Mouse (Mus musculus): ENCODE measurements at regions not wholly inside any gene's neighbourhood (a gene's known extent, or its start where the extent isn't known, plus 50 kb on each side); places are given as distances from the start of the nearest gene placed in this dataset.

DNA sequence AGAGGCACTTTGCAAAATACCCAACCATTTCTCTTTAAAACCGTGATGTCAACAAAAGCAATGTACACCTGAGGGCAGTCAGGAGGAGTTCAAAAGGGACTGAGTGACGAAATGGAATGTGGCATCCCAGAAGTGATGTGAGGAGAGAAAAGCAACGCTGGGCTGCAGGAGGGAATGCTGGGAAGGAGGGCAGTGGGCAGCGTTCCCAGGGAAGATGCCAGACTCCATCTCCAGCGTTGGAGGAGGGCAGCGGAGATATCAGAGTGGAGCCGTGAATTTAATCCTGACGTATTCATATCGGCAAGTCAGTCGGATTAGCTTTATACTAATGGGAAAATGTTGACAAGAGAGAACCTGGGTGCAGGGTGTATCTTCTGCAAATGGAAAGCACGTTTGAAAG is 161.7 kb downstream of the Tmem38b start:
- TF ChIP-seq CEBPB (IDR thresholded peaks at IDR 0.05; ENCODE audit: low read depth), result no peak
- Histone ChIP-seq H3K36me3 (ENCODE audit: control insufficient read depth, insufficient read depth) (no peaks in the 10 kb centered on the region), H3K4me3 (ENCODE audit: insufficient read depth, poor library complexity, severe bottlenecking) (no peak overlapping the region), H3ac (ENCODE audit: control insufficient read depth, insufficient read length, low read depth) (no peak overlapping the region), H3K79me3 (ENCODE audit: low read depth) (no peaks in the 10 kb centered on the region), H3K79me2 (ENCODE audit: control insufficient read depth, insufficient read depth) (no peaks in the 10 kb centered on the region), H3K27me3 (ENCODE audit: control insufficient read depth, insufficient read depth, insufficient read length) (no peaks in the 10 kb centered on the region)

DNA sequence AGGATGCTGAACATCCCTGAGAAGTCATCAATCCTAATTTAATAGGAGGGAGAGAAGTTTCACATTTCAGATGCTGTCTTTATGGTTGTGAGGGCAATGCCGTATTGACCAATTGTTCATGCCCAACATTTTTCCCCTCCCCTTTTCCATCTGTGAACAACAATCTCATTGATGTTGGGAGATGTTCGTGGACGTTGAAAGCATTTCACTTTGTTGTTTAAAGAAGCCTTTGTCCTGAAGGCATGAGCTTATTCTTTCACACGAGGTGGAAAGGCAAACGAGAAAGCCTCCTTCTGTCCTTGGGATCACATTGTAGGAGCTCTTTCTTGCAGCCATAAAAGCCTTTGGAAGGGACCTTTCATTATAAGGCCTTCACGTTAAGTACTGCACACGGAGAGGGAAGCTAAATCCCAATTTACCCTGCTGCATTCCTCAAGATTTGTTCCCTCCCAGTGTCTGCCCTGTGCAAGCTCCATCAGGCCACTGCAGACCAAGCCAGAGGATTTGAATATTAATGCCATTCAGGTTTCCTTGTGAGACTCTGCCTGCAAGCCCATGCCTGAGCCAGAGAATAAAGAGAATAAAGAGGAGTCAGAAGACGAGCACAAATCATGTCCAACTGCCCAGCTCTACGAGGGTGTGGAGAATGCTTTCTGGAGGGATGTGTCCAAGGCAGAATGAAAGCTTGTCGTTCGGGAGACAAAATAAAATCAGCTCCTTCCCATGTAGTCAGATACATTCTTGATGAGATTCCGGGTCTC is 195.4 kb downstream of the Tmem38b start:
- TF ChIP-seq CEBPB (IDR thresholded peaks at IDR 0.05; ENCODE audit: low read depth) (no peak), CTCF (IDR thresholded peaks at IDR 0.05; ENCODE audit: control insufficient read depth, insufficient read depth, insufficient read length) (no peak), MAX (IDR thresholded peaks at IDR 0.05) (no peak), MYOG (IDR thresholded peaks at IDR 0.05; ENCODE audit: control insufficient read depth, extremely low read depth, insufficient read length) (no peak), FOSL1 (IDR thresholded peaks at IDR 0.05; ENCODE audit: insufficient read depth, low read length, poor library complexity, severe bottlenecking) (no peak), USF1 (IDR thresholded peaks at IDR 0.05; ENCODE audit: low read depth) (no peak), MYOD1 (IDR thresholded peaks at IDR 0.05; ENCODE audit: control insufficient read depth, insufficient read length, low read depth) (no peak)
- no peak overlapping the region for H3K4me3 ChIP-seq (ENCODE audit: insufficient read depth, poor library complexity, severe bottlenecking)

DNA sequence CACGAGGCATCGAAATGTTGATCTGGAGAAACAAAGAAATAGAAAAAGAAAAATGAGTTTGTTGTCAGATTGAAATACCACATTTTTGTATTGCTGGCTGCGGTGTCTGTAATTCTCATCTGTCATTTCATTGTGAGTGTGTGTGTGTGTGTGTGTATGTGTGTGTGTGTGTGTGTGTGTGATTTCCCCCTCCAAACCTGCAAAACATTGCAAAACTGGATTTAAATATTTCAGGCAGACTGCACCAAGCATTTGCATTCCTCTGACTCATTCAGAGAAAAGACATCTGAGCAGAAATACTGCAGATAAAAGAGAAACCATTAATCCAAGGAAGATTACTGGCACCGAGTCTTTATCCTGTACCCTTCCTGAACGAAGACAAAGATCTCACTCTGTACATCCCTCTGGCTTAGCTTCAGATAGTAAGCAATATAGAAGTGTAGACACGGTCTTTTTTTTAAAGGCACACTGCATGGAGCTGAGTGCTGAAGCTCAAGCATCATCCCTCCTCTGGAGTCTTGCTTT is 196.1 kb downstream of the Tmem38b start:
- no peak overlapping the region for H3K4me3 ChIP-seq (ENCODE audit: insufficient read depth, poor library complexity, severe bottlenecking)
- TF ChIP-seq MAX (IDR thresholded peaks at IDR 0.05) (no peak), MYOG (IDR thresholded peaks at IDR 0.05; ENCODE audit: control insufficient read depth, extremely low read depth, insufficient read length) (no peak)
- H3K36me3 ChIP-seq (ENCODE audit: control insufficient read depth, insufficient read depth), result no peaks in the 10 kb centered on the region
- no peaks in the 10 kb centered on the region for H3K27me3 ChIP-seq (ENCODE audit: control insufficient read depth, insufficient read depth, insufficient read length)
- H3K79me2 ChIP-seq (ENCODE audit: control insufficient read depth, insufficient read depth), result no peaks in the 10 kb centered on the region
- H3ac ChIP-seq (ENCODE audit: control insufficient read depth, insufficient read length, low read depth), result no peak overlapping the region
- no peaks in the 10 kb centered on the region for H3K79me3 ChIP-seq (ENCODE audit: low read depth)

More for the DNA sequence above, 195.4 kb downstream of the Tmem38b start:
- Histone ChIP-seq H3K36me3 (ENCODE audit: control insufficient read depth, insufficient read depth) (no peaks in the 10 kb centered on the region), H3ac (ENCODE audit: control insufficient read depth, insufficient read length, low read depth) (no peak overlapping the region), H3K79me3 (ENCODE audit: low read depth) (no peaks in the 10 kb centered on the region), H3K27me3 (ENCODE audit: control insufficient read depth, insufficient read depth, insufficient read length) (no peaks in the 10 kb centered on the region), H3K79me2 (ENCODE audit: control insufficient read depth, insufficient read depth) (no peaks in the 10 kb centered on the region)

DNA sequence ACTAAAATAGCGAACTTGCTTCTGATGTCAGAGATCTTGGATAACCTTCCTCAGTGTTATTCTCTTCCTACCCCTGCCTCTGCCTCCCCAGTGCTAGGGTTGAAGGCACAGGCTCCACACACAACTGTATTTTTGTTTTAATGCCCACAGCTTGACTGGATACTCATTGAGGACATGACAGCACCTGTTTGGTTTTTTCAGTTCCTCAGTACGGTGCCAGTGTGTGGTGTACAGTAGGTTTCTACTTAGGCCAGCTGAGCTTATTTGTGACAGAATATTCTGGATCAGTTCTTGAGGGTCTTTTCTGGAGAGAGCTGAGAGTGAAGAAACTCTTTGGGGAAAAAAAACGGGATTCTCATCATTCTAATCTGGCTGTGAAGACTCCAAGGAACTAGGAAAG is 201.1 kb downstream of the Tmem38b start:
- Histone ChIP-seq H3K4me3 (ENCODE audit: insufficient read depth, poor library complexity, severe bottlenecking) (no peak overlapping the region), H3K79me2 (ENCODE audit: control insufficient read depth, insufficient read depth) (no peaks in the 10 kb centered on the region), H3K36me3 (ENCODE audit: control insufficient read depth, insufficient read depth) (no peaks in the 10 kb centered on the region), H3K27me3 (ENCODE audit: control insufficient read depth, insufficient read depth, insufficient read length) (no peaks in the 10 kb centered on the region), H3K79me3 (ENCODE audit: low read depth) (no peaks in the 10 kb centered on the region), H3ac (ENCODE audit: control insufficient read depth, insufficient read length, low read depth) (no peak overlapping the region)
- TF ChIP-seq CEBPB (IDR thresholded peaks at IDR 0.05; ENCODE audit: low read depth) (no peak), USF1 (IDR thresholded peaks at IDR 0.05; ENCODE audit: low read depth) (no peak), MYOD1 (IDR thresholded peaks at IDR 0.05; ENCODE audit: control insufficient read depth, insufficient read length, low read depth) (no peak), FOSL1 (IDR thresholded peaks at IDR 0.05; ENCODE audit: insufficient read depth, low read length, poor library complexity, severe bottlenecking) (no peak), MAX (IDR thresholded peaks at IDR 0.05) (no peak), CTCF (IDR thresholded peaks at IDR 0.05; ENCODE audit: control insufficient read depth, insufficient read depth, insufficient read length) (no peak), MYOG (IDR thresholded peaks at IDR 0.05; ENCODE audit: control insufficient read depth, extremely low read depth, insufficient read length) (no peak)

DNA sequence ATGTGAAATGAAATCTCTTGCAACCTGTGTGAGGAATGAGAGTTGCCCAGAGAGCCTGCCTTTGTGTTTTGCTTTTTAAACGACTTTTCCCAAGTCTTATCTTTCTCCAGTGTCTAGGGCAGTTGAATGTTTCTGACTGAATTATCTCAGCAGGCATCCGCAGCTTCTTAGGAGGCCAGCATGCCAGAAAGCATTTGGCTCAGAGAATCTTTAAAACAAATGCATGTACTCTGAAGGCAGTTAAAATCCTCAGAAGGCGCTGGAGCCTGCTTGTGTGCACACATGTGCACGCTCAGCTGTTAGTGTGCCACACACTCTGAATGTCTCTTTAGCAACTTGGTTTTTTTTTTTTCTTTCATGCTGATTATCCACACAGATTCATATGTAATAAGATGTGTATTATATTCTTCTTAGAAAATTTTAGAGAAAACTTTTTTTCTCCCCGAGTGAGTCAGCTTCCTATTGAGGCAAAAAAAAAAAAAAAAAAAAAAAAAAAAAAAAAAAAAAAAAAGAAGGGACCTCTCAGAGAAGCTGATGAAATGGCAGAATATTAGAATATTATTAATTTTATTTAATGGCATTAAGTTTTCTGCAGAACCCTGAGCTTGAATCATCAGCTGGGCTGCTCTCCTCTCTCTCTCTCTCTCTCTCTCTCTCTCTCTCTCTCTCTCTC is 201.9 kb downstream of the Tmem38b start:
- Histone ChIP-seq H3K27me3 (ENCODE audit: control insufficient read depth, insufficient read depth, insufficient read length) (no peaks in the 10 kb centered on the region), H3ac (ENCODE audit: control insufficient read depth, insufficient read length, low read depth) (no peak overlapping the region), H3K79me2 (ENCODE audit: control insufficient read depth, insufficient read depth) (no peaks in the 10 kb centered on the region), H3K79me3 (ENCODE audit: low read depth) (no peaks in the 10 kb centered on the region), H3K36me3 (ENCODE audit: control insufficient read depth, insufficient read depth) (no peaks in the 10 kb centered on the region), H3K4me3 (ENCODE audit: insufficient read depth, poor library complexity, severe bottlenecking) (no peak overlapping the region)
- TF ChIP-seq CTCF (IDR thresholded peaks at IDR 0.05; ENCODE audit: control insufficient read depth, insufficient read depth, insufficient read length), result no peak
- no peak for TF ChIP-seq MAX (IDR thresholded peaks at IDR 0.05)
- no peak for TF ChIP-seq FOSL1 (IDR thresholded peaks at IDR 0.05; ENCODE audit: insufficient read depth, low read length, poor library complexity, severe bottlenecking)
- TF ChIP-seq MYOG (IDR thresholded peaks at IDR 0.05; ENCODE audit: control insufficient read depth, extremely low read depth, insufficient read length), result no peak
- no peak for TF ChIP-seq USF1 (IDR thresholded peaks at IDR 0.05; ENCODE audit: low read depth)
- no peak for TF ChIP-seq MYOD1 (IDR thresholded peaks at IDR 0.05; ENCODE audit: control insufficient read depth, insufficient read length, low read depth)
- no peak for TF ChIP-seq CEBPB (IDR thresholded peaks at IDR 0.05; ENCODE audit: low read depth)
